Mouse (Mus musculus): Measurements from ENCODE around the gene Nptx1.

Gene Nptx1

DNA sequence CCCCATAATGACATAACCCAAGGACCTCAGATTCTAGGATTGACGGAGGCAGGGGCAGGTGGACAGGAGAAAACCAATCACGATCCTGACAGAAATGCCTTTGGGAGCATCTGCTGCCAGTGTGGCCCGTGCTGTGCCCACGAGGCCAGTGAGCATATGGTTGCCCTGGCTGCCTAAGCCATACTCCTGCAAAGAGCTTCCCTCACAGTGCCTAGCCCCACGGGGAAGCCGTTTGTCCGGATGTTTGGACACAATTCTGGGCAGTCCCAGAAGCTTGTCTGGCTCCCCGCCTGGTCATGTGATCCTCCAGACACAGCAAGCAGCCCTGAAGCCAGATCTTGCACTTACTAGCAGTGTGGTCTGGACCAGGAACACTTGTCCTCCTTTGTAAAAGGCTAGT is 24.8 kb downstream of the Nptx1 start:
- no peak for DNase-seq (ENCODE audit: low spot score)

DNA sequence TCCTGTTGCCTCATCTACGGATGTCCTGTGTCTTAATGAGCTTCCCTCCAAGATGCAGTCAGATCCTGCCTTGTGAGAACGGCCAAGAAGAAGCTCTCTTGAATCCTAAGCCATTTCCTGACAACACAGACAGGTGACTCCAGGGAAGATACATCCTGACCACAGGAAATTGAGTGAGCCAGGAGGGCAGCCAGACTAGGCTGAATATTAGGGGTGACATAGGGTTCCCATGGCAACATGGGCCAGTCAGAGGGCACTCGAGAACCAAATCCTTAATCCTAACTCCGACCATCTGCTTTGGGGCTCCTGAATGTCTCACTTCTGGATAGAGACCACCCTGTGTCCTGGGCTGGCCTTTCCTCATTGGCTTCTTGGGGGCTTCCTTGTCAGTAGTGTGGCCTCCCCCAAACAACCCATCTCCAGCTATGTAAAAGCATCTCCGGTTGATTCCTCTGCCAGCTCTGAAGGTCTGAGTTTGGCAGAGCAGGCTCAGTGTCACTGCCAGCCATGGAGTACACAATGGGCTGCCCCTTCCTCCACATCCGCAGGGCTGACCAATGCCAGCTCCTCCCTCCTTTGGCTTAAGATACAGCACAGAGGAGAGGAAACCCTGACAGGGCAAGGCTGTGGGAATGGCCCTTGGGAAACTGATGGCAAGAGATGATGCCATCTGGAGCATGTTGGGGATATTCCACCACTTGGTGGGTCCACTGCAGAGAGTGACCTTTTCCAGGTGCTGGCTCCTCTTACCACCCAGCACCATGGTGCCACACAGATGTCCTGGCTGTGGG is 25.4 kb downstream of the Nptx1 start:
- DNase-seq (ENCODE audit: low spot score) = no peak

DNA sequence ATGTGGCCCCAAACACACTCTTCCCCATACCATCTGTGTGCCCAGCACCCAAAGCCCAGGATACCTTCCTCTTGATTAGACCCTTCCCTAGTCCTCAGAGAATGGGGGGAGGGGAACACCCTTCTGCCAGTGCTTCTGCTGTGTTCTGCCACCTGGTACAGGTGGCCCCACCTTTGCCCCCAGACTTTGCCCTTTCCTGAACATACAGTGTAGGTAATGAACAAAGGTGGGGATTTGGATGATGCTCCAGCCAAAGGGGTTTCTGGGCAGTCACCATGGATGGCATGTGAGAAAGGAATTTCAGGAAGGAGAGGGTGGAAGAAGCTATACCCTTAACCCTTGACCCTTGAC is 26.9 kb downstream of the Nptx1 start:
- DNase-seq (ENCODE audit: low spot score) = no peak

DNA sequence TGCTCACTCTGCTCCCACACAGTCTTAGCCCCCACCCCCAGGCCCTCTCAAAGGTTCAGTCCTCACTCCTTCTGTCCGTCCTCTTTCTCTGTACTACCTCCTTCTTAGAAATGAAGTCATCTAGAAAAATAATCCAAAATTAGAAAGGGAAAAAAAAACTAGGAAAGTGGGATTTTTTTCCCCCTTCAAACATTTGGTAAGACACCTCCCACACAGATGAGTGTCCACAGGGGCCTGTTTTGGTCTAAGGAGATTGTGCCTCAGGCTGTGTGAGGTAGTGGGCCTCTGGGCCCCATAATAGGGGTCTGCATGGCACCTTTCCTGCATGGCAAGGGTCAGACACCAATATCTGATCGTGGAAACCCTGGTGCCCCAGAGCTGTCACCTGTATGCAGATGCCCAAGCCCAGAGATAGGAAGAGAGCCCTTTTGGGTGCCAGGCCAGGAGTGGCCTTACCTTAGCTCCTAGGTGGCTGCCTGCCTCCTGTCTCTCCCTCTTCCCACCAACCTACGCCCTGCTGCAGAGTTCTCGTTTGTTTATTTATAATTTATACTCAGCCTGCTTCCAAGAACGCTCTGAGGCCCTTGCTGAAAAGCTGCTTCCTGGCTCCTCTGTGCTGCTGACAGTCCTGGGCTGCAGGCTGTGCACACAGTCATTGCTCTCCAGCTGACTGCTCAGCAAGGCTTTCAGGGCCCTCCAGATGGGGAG is 27.4 kb downstream of the Nptx1 start:
- DNase-seq (ENCODE audit: low spot score) = no peak

DNA sequence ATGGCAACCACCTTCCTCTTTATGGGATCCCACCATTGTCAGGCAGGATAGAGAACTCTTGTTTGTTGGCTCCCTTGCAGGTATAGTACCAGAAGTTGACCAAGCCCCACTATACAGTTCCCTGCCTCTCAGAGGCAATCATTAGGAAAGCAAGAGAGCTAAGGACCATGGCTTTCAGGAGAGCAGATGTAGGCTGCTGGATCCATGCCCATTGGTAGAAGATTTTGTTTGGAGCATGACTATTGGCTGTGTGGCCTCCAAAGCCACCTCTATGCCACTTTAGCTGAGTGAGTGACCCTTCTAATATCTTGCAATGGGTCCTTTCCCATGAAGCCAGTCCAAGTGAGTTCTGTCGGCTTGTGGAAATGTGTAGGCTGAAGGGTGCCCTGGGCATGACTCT is 28.2 kb downstream of the Nptx1 start:
- DNase-seq (ENCODE audit: low spot score) = no peak

DNA sequence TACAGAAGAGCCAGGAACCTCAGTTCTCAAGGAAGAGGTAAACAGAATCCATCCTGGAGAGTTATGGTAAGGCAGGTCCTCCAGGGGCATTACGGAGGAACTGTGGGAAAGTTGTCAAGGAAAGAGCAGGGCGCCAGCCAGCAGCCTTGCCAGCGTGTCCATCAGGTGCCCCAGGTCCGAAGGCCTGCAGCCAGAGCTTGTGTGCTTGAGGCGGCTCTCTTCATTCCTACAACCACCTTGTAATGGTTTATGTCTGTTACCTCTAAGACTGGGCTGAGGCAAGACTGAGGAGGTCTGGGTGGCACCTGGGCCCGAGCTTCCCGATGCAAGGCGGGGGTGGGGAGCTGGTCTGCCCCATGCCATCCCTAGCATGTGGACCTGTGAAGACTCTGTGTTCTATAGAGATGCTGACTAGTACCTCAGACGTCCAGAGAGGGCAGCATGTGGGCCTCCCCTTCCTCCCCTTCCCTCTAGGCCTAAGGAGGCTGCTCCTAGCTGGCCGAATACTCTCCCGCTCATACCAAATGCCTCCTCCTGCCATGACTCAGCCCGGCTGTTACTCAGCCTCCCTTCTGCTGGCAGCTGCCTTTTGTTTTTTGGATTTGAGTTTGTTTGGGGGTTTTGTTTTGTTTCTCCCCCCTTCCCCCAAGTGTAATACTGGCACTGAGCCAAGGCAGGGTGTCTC is 30.7 kb downstream of the Nptx1 start:
- peak; percentile 29 for DNase-seq (ENCODE audit: low spot score)

DNA sequence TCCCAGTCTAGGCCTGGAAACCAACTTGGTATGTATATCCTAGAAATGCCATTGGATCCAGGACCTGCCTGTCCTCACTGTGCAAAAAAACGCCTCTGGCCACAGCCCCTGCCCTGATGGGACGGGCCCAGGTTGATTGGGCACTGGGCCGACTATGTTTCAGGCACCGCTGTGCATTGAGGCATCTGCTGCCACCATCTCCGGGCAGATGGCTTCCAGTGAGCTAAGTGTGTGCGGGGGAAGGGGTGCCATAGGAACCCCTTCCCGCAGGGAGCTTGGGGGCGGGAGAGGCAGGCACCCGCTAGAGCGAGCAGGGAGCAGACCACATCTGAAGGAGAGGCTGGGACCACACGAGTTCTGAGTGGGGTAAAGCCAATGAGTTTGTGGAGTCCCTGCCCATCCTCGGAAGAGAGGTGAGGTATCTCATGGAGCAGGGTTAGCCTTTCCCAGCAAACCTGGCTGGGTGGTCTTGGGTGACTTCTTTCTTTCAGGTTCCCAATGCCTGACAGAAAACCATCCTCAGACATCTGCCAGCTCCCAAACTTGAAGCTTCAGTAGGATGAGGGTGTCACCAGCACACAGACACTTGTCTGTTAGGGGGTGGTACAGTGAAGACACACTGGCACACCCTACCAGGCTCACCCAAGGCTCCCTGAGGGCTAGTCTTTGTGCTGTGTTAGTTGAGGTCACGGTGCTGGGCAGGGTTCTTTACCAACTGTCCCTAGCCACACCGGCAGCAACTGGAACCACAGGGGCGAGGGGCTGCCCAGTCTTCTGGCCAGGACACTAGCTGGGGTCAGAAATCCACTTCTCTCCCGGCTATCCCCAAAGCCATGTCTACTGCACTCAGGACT is 31.5 kb downstream of the Nptx1 start:
- no peak for DNase-seq (ENCODE audit: low spot score)

DNA sequence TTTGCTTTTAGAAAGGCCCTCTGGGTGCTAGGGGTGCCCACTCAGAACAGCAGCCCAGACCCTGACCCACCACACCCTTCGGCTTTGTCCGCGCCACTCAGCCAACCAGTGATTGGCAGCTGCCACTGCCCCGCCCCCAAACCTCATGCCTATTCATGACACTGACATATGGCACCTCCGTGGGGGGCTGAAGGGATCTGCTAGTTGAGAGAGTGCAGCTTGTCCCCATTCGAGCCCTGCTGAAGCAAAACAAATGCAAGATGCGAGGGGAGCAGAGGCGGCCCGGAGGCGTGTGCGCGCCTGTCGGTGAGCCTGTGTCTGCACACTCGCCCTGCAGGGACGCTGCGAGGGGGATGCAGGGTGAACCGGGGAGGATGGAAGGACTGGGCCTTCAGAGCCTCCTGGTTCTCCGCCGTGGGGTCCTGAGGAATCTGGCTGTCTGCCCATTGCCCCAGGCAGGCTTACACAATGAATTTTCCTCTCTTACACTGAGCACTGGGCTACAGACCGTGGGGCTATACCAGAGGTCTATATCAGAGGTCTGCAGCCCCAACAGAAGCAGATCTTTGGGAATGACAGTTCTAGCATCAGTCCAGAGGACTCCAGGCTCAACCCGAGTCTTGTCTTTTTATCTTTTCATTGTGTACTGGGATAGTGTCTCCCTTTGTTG is 32.5 kb downstream of the Nptx1 start:
- peak; percentile 83 for DNase-seq (ENCODE audit: low spot score)

DNA sequence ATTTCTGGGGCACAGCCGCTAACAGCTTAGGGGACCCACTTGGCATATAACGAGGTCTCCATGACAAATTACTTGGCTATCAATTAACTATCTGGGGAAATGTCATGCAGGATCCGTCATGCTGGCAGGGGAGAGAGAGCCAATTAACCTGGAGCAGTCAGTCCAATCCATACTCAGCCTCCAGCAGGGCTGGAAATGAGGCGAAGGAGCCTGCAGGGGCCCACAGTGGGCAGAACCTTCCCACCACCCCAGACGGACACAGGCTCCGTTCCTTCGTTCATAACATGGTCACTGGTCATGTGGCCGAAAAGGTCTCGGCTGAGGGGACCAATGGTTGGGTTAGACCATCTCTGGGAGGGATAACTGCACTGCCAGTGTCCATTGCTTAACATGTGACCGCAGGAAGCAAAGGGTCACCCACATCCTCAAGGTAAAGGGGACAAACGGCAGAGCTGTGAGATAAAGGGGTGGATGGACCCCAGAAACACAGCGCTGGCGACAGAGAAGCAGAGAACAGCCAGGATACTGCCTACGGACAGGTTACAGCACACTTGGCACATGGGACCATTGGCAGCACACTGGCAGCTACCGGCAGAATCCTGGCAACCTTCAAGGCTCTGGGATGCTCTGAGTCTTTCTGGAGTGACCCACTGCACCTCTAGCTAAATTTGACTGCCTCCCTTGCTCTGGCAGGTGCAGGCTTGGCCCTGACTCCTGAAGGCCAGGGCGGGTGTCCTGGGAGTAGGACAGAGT is 33.3 kb downstream of the Nptx1 start:
- DNase-seq (ENCODE audit: low spot score) = no peak

DNA sequence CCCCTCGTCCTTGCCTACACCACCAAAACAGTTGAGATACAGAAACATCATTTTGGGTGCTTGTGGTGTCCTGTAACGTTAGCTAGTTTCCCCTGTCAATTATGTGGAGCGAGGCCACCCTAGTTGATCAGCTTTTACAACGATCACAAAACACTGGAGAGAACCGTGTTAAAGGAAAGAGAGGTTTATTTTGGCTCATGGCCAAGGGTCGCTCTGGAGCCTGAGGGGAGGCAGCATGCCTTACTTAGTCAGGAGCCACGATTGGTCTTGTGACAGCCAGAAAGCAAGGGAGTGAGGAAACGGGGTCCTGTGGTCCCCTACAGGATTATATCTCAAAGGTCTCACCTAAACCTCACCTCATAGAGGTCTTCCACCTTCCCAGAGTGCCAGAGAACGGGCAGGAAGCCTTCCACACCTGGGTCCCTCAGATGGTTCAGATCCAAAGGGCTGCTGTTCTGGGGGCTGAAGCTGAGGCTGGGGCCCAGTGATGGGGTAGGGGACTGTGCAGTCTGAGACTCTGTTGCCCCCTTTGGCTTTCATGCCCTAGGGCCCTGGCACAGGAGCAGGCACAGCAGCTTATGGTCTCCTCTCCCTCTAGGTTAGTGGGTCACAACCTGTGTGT is 34.4 kb downstream of the Nptx1 start:
- no peak for DNase-seq (ENCODE audit: low spot score)

DNA sequence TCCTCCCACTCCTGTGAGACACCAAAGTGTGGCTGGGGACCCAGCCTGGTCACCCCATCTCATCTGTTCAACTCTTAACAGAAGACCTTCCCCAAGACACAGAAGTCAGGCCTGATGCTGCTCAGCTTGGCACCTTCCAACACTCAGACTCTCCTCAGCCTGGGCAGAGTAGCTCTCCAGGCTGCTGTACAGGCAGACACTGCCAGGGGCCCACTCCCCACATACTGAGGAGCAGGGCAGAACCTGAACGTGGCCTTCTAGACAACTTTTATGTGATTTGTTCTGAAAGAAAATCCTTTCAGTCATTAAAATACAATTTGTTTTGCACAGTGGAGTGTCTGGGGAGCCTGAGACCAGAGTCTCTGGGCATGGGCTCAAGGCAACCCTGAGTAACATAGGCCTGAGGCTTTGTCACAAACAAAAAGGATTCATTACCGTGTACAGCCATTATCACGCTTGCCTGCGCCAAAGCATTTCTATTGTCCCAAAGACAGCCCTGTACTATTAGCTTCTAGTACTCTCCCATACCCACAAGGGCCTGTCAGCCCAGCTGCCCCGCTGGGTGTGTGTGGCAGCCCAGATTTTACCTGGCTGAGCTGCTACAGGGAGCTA is 38.3 kb downstream of the Nptx1 start:
- peak; percentile 26 for DNase-seq (ENCODE audit: low spot score)

DNA sequence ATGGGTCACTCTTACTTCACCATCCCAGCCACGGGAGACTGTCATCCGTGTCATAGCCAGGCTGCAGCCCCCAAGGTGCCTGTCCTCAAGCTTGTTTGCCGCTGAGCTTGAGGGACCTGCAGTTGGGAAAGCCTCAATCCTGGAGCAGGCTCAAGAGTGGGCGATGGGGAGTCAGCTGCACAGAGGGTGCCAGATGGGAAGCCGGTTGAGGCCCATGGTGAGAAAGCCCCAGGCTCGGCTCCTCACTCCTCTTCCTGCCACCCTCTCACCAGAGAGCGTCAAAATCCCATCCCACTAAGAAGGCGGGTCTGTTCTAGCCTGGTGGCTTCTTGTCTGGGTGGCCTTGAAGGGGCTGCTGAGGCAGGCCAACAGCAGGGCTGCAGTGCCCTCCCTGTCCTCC is 39.8 kb downstream of the Nptx1 start:
- no peak for DNase-seq (ENCODE audit: low spot score)

DNA sequence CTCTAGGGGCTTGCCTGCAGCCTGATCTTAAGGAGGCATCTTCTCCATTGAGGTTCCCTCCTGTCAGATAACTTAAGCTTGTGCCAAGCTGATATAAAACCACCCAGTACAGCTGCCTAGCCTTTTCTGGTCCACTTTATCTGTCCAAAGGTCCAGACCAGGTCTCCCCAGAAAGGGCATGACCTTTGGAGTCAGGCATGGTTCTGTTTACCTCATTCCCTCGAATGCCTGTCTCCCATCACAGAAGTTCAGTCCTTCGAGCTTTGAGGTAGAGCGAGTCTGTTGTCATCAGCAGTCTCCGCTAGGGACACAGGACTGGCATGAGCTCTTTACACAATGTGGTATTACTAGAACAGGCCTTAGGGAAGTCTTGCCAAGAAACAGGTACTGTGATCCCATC is 41.2 kb downstream of the Nptx1 start:
- DNase-seq (ENCODE audit: low spot score) = no peak

DNA sequence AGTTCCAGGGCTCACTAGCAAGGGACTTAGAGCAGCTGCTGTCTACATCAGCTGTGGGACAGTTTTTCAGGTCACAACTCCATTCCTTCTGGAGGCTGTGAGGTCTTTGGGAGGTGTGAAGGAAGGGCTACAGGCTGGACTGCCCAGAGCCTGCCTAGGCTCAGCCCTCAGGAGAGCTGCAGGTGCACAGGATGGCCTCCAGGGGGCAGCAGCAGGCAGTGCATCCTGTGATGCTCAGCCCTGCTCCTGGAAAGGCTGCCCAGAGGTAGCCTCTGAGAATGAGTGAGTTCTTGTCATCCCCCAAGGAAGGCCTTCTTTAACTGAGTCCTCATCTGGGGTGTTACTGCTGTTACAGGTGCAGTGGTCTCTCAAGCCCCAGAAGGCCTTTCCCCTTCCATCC is 43.9 kb downstream of the Nptx1 start:
- peak; percentile 82 for DNase-seq (ENCODE audit: low spot score)

DNA sequence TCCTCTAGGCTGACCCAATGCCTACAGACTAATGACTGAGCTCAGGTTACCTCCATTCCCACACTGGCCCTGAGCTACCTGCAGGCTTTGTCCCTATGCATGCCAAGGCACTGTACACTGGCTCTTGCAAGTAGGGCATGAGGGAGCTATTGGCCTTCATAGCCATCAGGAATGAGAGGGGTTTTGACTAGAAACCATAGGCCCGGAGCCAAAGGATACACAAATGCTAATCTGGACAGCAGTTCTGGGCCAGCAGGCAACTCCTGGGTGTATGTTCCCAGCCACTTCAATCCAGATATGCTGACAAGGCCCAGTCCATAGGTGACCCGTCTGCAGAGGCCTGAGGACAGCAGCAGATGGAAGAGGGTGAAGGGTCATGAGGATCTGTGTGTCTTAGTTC is 47.5 kb downstream of the Nptx1 start:
- no peak for DNase-seq (ENCODE audit: low spot score)

DNA sequence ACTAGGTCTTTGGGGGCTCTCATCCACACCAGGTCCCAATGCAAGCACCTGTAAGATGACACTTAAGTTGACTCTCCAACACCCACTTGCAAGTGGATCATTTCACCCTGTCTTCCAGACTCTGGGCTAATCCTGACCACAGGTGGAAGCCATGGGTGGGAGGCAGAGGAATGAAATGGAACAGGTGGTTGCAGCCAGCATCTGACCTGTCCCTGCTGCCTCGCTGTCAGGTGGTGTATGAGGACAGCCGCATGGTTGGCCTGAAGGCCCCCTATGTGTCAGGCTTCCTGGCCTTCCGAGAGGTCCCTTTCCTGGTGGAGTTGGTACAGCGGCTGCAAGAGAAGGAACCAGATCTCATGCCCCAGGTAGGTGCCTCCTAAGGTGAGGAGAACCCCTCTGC is 48.3 kb downstream of the Nptx1 start:
- DNase-seq (ENCODE audit: low spot score) = no peak

DNA sequence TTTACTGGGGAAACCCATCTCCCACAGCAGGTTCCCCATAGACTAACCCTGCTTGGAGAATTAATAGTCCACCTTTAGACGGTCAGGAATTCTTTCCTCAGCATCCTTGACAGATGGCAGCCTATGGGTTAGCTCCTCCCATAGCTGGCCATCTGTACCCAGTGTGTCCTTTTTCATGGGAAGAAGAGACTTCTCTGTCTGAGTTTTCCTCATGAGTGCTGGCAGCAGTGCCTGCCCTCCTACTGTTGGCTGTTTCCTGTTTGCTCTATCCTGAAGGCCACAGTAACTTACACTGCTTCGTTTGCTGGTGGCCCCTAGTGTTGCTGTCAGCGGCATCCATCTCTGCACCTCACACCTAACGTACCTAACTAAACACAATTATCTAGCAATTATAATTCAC is 50.1 kb downstream of the Nptx1 start:
- no peak for DNase-seq (ENCODE audit: low spot score)

DNA sequence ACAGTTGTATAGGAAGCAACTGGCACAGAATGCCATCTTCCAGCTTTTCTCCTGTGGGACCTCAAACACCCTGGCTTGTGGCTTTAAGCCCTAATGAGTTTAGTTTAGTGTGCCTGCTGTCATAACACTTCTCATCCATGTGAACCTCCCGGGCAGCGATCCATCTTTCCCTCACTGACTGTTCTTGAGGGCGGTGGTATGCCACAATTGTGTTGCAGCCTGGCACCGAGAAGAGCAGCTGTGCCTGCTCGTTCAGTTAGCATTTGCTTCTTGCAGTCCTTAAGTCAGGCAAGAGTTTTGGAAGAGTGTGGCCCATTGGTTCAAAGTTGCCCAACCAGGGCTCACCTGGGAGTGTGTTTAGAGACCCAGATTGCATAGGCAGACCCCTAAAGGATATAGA is 51.4 kb downstream of the Nptx1 start:
- DNase-seq (ENCODE audit: low spot score) = no peak

DNA sequence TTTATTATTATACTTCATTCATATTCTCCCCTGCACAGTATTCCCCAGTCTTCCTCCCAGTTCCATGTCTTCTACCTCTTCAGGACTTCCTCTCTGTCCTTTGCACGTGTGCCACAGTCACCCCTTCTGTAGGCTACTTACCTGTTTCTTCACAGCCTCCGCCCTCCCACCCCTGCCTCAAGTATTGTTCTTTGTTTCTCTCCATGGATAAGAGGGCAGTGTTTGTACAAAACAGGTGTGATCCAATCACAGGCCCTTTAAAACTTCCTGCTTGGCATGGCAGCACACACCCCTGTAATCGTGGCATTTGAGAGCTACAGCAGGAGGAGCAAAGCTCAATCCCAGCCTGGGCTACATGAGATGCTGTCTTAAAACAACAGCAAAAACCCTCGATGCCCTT is 54.0 kb downstream of the Nptx1 start:
- no peak for DNase-seq (ENCODE audit: low spot score)

DNA sequence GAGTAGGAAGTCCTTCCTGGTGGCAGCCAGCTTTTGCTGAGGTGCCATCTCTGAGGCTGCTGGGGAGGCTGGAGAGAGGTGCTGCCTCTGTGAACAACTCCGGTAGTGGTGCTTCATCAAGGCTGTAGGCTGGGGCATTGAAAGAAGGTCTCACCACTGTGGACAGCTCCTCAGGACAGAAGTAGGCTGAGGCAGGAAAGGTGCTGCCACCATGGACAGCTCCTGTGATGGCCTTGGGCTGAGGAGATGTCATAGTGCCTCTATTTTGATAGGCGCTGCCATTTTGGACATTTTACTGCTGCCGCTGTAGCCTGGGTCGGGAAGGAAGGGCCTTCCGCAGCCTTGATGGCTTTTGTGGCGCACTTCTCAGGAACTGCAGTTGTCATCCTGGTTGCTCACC is 54.7 kb downstream of the Nptx1 start:
- DNase-seq (ENCODE audit: low spot score) = no peak
